Mouse (Mus musculus) bone marrow macrophage, adult 2 months (primary cell): ENCODE measurements at regions not wholly inside any gene's neighbourhood (a gene's known extent, or its start where the extent isn't known, plus 50 kb on each side); places are given as distances from the start of the nearest gene placed in this dataset.

ENCODE experiments used
- H3K27ac ChIP-seq: 2 replicates; pipeline ENCODE4 v1.5.1; 2012; ENCODE audit warnings: low read depth, low read length; ENCODE audit not compliant: insufficient read depth
- H3K4me1 ChIP-seq: 2 replicates; pipeline ENCODE4 v1.6.1; 2012; ENCODE audit warnings: low read length; ENCODE audit not compliant: control insufficient read depth, insufficient read depth
- H3K4me3 ChIP-seq: 2 replicates; pipeline ENCODE4 v1.5.1; 2012; ENCODE audit warnings: mild to moderate bottlenecking, low read length, moderate library complexity; ENCODE audit not compliant: insufficient read depth
- CTCF ChIP-seq: IDR thresholded peaks from 2 replicates; pipeline ENCODE4 v1.5.1; 2012; ENCODE audit warnings: low read depth, mild to moderate bottlenecking, low read length, moderate library complexity
- POLR2A ChIP-seq: IDR thresholded peaks from 2 replicates; pipeline ENCODE4 v1.6.1; 2012; ENCODE audit warnings: mild to moderate bottlenecking, low read depth, low read length, borderline replicate concordance

GRCm38 (mm10) chr9:13969262-13969661, 141.7 kb downstream of the Fam76b start:
- H3K4me1 ChIP-seq = no peaks in the 10 kb centered on the region

DNA sequence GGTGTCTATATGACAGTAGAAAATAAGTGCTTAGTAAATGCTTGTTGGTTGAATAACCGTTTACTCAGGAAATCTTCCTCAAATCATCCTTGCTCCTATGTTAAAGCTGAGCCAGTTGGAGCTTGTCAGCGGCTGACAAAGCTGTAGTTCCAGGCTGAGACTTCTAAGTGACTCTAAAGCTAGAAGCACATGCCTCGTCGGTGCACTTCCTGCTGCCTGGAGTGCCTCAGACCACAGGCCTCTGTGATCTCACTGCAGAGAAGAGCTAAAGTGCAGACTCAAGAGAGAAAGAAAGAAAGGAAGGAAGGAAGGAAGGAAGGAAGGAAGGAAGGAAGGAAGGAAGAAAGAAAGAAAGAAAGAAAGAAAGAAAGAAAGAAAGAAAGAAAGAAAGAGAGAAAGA, 146.1 kb downstream of the Fam76b start:
- no peaks in the 10 kb centered on the region for H3K4me1 ChIP-seq
- H3K27ac ChIP-seq = no peak overlapping the region
- H3K4me3 ChIP-seq = no peak overlapping the region
- TF ChIP-seq CTCF = no peak
- no peak for TF ChIP-seq POLR2A

More at GRCm38 (mm10) chr9:13969262-13969661, 141.7 kb downstream of the Fam76b start:
- TF ChIP-seq POLR2A (no peak), CTCF (no peak)
- Histone ChIP-seq H3K4me3 (no peak overlapping the region), H3K27ac (no peak overlapping the region)

DNA sequence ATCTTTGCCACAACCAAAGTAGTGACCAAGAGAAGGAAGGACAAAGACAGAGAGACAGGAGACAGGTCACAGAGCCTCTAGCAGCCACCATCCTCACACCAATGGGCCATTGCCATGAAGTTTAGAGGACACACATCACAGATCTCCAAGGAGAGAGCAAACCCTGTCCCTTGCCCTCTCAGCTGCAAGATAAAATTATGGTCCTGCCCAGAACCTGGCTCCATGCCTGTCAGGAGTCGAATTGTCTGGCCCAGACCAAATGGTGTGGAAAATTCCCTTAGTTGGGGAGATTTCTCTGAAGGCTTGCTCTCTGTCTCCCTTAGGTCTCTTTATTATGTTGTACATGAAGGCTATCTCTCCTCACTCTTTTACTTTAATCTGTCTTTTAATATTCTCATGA, 147.4 kb downstream of the Fam76b start:
- TF ChIP-seq CTCF (no peak), POLR2A (no peak)
- Histone ChIP-seq H3K27ac (no peak overlapping the region), H3K4me3 (no peak overlapping the region), H3K4me1 (no peaks in the 10 kb centered on the region)

DNA sequence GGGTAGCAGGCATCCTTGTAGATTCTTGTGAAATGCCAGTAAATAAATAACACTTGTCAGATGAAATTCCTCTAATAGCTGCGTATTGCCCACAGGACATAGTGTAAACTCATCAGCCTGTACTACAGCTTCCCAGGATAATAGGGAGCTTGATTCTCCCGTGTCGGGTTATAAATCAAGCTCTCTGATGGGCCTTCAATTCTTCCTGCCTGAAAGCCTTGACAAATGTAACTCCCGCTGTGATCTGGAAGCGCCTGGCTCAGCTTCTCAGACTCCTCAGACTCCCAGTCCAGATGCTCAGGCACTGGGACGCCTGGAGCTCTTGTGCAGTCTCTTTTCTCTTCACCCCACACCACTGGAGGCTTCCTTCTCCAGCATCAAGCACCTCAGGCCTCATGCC, 151.3 kb downstream of the Fam76b start:
- H3K4me1 ChIP-seq = no peaks in the 10 kb centered on the region
- TF ChIP-seq POLR2A = no peak
- no peak for TF ChIP-seq CTCF
- no peak overlapping the region for H3K27ac ChIP-seq
- H3K4me3 ChIP-seq = no peak overlapping the region

DNA sequence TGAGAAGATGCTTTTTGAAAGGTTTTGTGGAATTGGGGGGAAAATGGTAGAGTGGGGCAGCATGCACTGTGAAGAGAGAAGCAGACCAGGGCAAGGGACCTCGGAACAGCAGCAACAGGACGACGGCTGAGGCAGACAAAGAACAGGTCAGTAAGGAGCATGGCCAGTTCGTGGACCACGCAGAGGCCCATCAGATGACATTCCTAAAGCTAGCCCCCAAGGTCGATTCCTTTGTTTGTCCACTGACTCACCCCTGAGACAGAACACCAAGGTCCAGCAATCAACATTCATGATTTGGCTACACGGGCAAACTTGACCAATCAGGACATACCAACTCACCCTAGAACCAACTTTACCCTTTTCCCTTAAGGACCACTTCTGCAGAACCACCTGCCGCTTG, 160.0 kb downstream of the Fam76b start:
- no peak overlapping the region for H3K4me3 ChIP-seq
- TF ChIP-seq CTCF = no peak
- TF ChIP-seq POLR2A = no peak
- no peak overlapping the region for H3K27ac ChIP-seq
- no peaks in the 10 kb centered on the region for H3K4me1 ChIP-seq

DNA sequence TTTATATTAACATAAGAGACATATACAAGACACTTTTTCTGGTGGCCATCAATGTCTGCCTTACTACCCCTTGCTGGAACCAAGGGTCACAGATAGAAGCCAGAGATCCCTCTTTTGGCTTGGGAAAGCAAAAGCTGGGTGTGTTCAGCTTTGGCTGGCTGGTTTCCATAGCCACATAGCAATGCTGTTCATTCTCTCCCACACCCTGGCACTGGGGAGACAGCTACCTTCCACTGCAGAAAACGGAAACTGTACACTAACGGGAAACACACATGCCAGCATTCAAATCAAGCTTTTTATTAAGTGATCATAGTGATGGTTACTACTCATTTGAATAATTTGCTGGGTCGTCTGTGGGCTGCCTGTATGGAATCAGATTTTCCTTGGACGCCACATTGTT, 161.4 kb downstream of the Fam76b start:
- Histone ChIP-seq H3K4me3 (no peak overlapping the region), H3K27ac (no peak overlapping the region), H3K4me1 (no peaks in the 10 kb centered on the region)
- TF ChIP-seq POLR2A (no peak), CTCF (no peak)

DNA sequence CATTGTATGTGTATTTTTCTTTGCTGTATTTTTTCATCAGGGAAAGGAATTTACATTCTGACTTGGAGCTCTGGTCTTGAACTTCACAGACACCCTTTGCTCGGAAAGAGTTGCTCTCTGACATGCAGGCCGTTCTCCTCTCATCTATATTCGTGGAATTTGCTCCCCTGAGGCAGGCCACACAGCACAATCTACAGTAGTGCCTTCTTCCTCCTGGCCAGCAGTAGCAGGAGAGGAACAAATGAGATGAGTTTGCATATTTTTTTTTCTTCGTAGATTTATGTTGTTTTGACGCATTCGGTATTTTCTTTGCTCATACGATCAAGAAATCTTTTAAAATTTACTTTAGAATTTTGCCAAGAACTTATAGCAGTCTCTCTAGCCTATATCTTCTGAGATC, 163.4 kb downstream of the Fam76b start:
- Histone ChIP-seq H3K4me1 (no peaks in the 10 kb centered on the region), H3K4me3 (no peak overlapping the region), H3K27ac (no peak overlapping the region)
- no peak for TF ChIP-seq POLR2A
- TF ChIP-seq CTCF = no peak

DNA sequence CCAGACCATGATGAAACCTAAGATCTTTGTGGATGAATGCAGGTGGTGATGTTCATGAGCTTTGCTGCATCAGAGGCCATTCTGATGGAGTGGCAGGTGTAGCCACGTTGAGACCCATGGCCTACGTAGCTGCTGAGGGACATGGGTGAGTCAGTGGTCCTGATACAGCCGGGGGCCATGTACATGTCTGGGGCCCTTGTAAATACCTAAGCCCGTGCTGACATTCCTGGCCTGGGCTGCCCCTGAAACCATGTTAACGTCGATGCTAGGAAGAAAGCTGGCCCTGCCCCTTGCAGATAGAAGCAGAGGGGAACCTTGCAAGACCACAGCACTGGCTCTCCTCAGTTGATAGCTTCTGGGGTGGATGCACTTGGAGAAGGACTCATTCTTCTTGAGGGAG, 165.2 kb downstream of the Fam76b start:
- no peaks in the 10 kb centered on the region for H3K4me1 ChIP-seq

DNA sequence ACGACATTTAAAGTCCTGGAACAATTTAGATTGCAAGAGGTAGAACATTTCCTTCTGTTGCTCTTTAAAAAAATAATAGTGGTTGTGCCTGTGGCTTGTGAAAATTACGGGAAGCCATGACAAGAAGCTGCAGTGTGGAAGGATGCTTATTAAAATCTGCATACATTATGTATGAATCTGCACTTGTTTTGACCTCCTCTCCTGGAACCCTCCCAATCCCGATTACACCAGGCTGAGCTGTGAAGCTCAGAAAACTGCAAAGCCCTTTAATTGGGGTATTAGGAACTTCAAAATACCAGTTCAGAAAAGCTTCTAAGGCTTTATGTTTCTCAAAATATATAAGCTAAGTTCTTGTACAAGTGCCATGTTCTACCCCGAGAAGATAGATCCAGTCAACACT, 171.8 kb downstream of the Fam76b start:
- H3K4me1 ChIP-seq = peaks cover 6% of the 10 kb centered on the region; the same call in 1 of the 2 replicates
- H3K27ac ChIP-seq = no peak overlapping the region
- TF ChIP-seq POLR2A = no peak
- no peak overlapping the region for H3K4me3 ChIP-seq

More for the DNA sequence above, 165.2 kb downstream of the Fam76b start:
- TF ChIP-seq POLR2A = no peak
- TF ChIP-seq CTCF = no peak
- H3K27ac ChIP-seq = no peak overlapping the region
- no peak overlapping the region for H3K4me3 ChIP-seq

GRCm38 (mm10) chr9:14001517-14001916, 174.0 kb downstream of the Fam76b start:
- Histone ChIP-seq H3K27ac (no peak overlapping the region), H3K4me1 (peaks cover 6% of the 10 kb centered on the region; the same call in 1 of the 2 replicates), H3K4me3 (no peak overlapping the region)
- TF ChIP-seq POLR2A = no peak
- TF ChIP-seq CTCF = no peak

- Histone ChIP-seq H3K27ac (no peak overlapping the region), H3K4me1 (peaks cover 6% of the 10 kb centered on the region; the same call in 1 of the 2 replicates), H3K4me3 (no peak overlapping the region)
- TF ChIP-seq CTCF (no peak), POLR2A (no peak)
Observed at GRCm38 (mm10) chr9:14002236-14002635, 174.7 kb downstream of the Fam76b start.
